ENCODE assay signal across 19 mouse cellular contexts in the genomic region with DNA sequence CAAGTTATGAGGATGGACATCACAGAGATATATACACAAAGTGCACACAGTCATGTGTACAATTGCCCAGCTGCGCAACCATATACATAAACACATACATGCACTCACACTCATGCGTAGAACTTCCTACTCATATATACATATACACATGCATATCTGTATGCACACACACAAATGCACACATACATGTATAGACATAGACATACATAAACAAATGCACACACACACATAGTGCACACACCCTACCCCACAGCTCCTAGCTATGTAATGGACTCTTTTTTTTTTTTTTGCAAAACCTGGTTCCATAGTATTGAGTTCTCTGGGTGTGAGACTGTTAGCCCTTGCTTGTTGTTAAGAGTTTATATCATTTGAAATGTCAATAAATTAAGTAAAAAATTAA. TPM values are rescaled to one million over a fixed set of nuclear protein-coding genes. Genes with fewer than 3 reads are reported as not detected.
DNase-seq lines count a peak whose midpoint lies in the region; ATAC-seq lines count a peak whose summit lies in the region.
"Had no signal": no experiment of that assay in that cellular context is flagged by ENCODE, and none has a peak within 500 bp of the region (broad histone marks: within the 10 kb centered on the region; RNA-seq: fewer than 3 reads in every experiment).

No protein-coding gene starts in this region.

- ATAC-seq in embryonic facial prominence, embryonic 12.5 days (ENCODE audit: insufficient number of reproducible peaks, insufficient read depth, low FRiP score, low TSS enrichment) = 0 out of 2 replicates have a peak, but pooled peaks have one; percentile 52
- ATAC-seq in hindbrain, embryonic 13.5 days (ENCODE audit: low FRiP score) = 0 out of 2 replicates have a peak, but pooled peaks have one; percentile 50
- no peak for ATAC-seq in hindbrain, embryonic 11.5 days (ENCODE audit: low FRiP score)
- ATAC-seq: activated CD4-positive, CD25-positive, alpha-beta regulatory T cell, adult 4 months; CD4-positive, CD25-positive, alpha-beta regulatory T cell, adult 4 months; Patski had no signal

- DNase-seq in embryonic facial prominence, embryonic 10.5 days (ENCODE audit: low spot score) = no peak
- no peak for DNase-seq in hindbrain, embryonic 11.5 days (ENCODE audit: low spot score)
- DNase-seq: adrenal gland, adult 2 months; adrenal gland, adult 8-10 months; adrenal gland, postnatal 10 days; adrenal gland, postnatal 14 days; adrenal gland, postnatal 25 days; adrenal gland, postnatal 36 days; B cell, adult 2 months; cerebellum, adult 11 months; cerebellum, adult 11-12 months; cerebellum, adult 18-20 months had no signal

- H3K36me3 ChIP-seq in embryonic facial prominence, embryonic 12.5 days = no peaks in the 10 kb centered on the region
- H3K36me3 ChIP-seq in embryonic facial prominence, embryonic 10.5 days (replicated peaks) = no peaks in the 10 kb centered on the region
- no peaks in the 10 kb centered on the region for H3K36me3 ChIP-seq in hindbrain, embryonic 13.5 days
- no peaks in the 10 kb centered on the region for H3K36me3 ChIP-seq in hindbrain, embryonic 11.5 days (ENCODE audit: control insufficient read depth, insufficient read depth, low read length)
- H3K36me3 ChIP-seq: G1E had no signal

- no peak overlapping the region for H3K27ac ChIP-seq in embryonic facial prominence, embryonic 12.5 days
- H3K27ac ChIP-seq in embryonic facial prominence, embryonic 10.5 days (replicated peaks) = no peak overlapping the region
- H3K27ac ChIP-seq in hindbrain, embryonic 13.5 days = no peak overlapping the region
- H3K27ac ChIP-seq in hindbrain, embryonic 11.5 days (ENCODE audit: low read depth, low read length) = no peak overlapping the region

- H3K9me3 ChIP-seq in embryonic facial prominence, embryonic 12.5 days = no peaks in the 10 kb centered on the region
- H3K9me3 ChIP-seq in embryonic facial prominence, embryonic 10.5 days = no peaks in the 10 kb centered on the region
- H3K9me3 ChIP-seq in hindbrain, embryonic 13.5 days = no peaks in the 10 kb centered on the region
- H3K9me3 ChIP-seq in hindbrain, embryonic 11.5 days (ENCODE audit: control insufficient read depth, low read length) = no peaks in the 10 kb centered on the region
- H3K9me3 ChIP-seq: G1E had no signal

- H3K4me3 ChIP-seq in embryonic facial prominence, embryonic 12.5 days = no peak overlapping the region
- no peak overlapping the region for H3K4me3 ChIP-seq in embryonic facial prominence, embryonic 10.5 days
- H3K4me3 ChIP-seq in hindbrain, embryonic 13.5 days = no peak overlapping the region
- no peak overlapping the region for H3K4me3 ChIP-seq in hindbrain, embryonic 11.5 days (ENCODE audit: low read depth, low read length)

- WGBS in embryonic facial prominence, embryonic 12.5 days = 99% methylated on average over 2 of the region's 2 CpGs
- 94% methylated on average over 2 of the region's 2 CpGs for whole genome bisulfite sequencing in embryonic facial prominence, embryonic 10.5 days
- WGBS in hindbrain, embryonic 13.5 days = 99% methylated on average over 2 of the region's 2 CpGs
- WGBS in hindbrain, embryonic 11.5 days = 98% methylated on average over 2 of the region's 2 CpGs

- no peak overlapping the region for H3K4me2 ChIP-seq in embryonic facial prominence, embryonic 12.5 days (replicated peaks)
- no peak overlapping the region for H3K4me2 ChIP-seq in hindbrain, embryonic 13.5 days
- H3K4me2 ChIP-seq in hindbrain, embryonic 11.5 days (replicated peaks; ENCODE audit: low read depth, low read length) = no peak overlapping the region

- H3K27me3 ChIP-seq in embryonic facial prominence, embryonic 12.5 days = no peaks in the 10 kb centered on the region
- no peaks in the 10 kb centered on the region for H3K27me3 ChIP-seq in embryonic facial prominence, embryonic 10.5 days (replicated peaks; ENCODE audit: low read depth, poor library complexity, severe bottlenecking)
- H3K27me3 ChIP-seq in hindbrain, embryonic 13.5 days = no peaks in the 10 kb centered on the region
- H3K27me3 ChIP-seq in hindbrain, embryonic 11.5 days (ENCODE audit: control insufficient read depth, insufficient read depth, low read length) = no peaks in the 10 kb centered on the region
- H3K27me3 ChIP-seq: CH12.LX, Patski had no signal

- no peak overlapping the region for H3K9ac ChIP-seq in embryonic facial prominence, embryonic 12.5 days
- no peak overlapping the region for H3K9ac ChIP-seq in hindbrain, embryonic 13.5 days
- H3K9ac ChIP-seq in hindbrain, embryonic 11.5 days (ENCODE audit: low read depth, low read length) = no peak overlapping the region

- 0 out of 2 replicates have a peak, but pooled peaks cover 4% of the 10 kb centered on the region for H3K4me1 ChIP-seq in embryonic facial prominence, embryonic 12.5 days
- no peaks in the 10 kb centered on the region; the same call in 1 of the 2 replicates for H3K4me1 ChIP-seq in embryonic facial prominence, embryonic 10.5 days
- H3K4me1 ChIP-seq in hindbrain, embryonic 13.5 days (replicated peaks) = peaks cover 12% of the 10 kb centered on the region
- H3K4me1 ChIP-seq in hindbrain, embryonic 11.5 days (replicated peaks; ENCODE audit: control insufficient read depth, insufficient read depth, low read length) = no peaks in the 10 kb centered on the region

RNA-seq across cellular contexts. Expression of a gene that starts 21.2 kb away (rescaled TPM):
- polyA plus RNA-seq in embryonic facial prominence, embryonic 12.5 days (2016; fragmentation: Nextera tagmentation; extraction: Ambion mirVana) = 35.7 and 37.2 TPM in 2 replicates
- polyA plus RNA-seq in embryonic facial prominence, embryonic 10.5 days (2016; fragmentation: Nextera tagmentation; extraction: Ambion mirVana) = 18.0 and 27.1 TPM in 2 replicates
- polyA plus RNA-seq in hindbrain, embryonic 13.5 days (2015; fragmentation: Nextera tagmentation; extraction: Ambion mirVana) = 18.8 and 24.2 TPM in 2 replicates
- 29.3 TPM in 2 replicates for polyA plus RNA-seq in hindbrain, embryonic 11.5 days (2014; fragmentation: Nextera tagmentation; extraction: Ambion mirVana)
- polyA plus RNA-seq: activated CD4-positive, CD25-positive, alpha-beta regulatory T cell, adult 4 months; CD4-positive, CD25-positive, alpha-beta regulatory T cell, adult 4 months; G1E had no signal
